Mouse (Mus musculus) heart, postnatal 0 days (tissue): ENCODE measurements around the gene Lrrc34. TPM values are rescaled to one million over a fixed set of nuclear protein-coding genes. Genes with fewer than 3 reads are reported as not detected.

Experiments used
- ATAC-seq: fragments of 200-750 bp; cut with Nextera tagmentation; 2 replicates; pipeline ENCODE4 v1.8.0; 2017; ENCODE audit warnings: low read depth, moderate number of reproducible peaks, moderate library complexity; ENCODE audit not compliant: insufficient read depth
- DNase-seq: peaks from one replicate; pipeline ENCODE4 v3.0.0-alpha.2; 2016; ENCODE audit warnings: low spot score
- H3K27ac ChIP-seq: fragments of 300-500 bp; sonication (generic); 2 replicates; pipeline ENCODE4 v1.5.1; 2014; ENCODE audit warnings: low read depth, mild to moderate bottlenecking
- H3K27me3 ChIP-seq: fragments of 300-500 bp; sonication (generic); 2 replicates; pipeline ENCODE4 v1.6.1; 2014; ENCODE audit warnings: low read length, mixed read lengths; ENCODE audit not compliant: control insufficient read depth, insufficient read depth
- H3K36me3 ChIP-seq: fragments of 300-500 bp; sonication (generic); replicated peaks from 2 replicates; pipeline ENCODE4 v1.6.1; 2014; ENCODE audit warnings: low read length, mixed read lengths; ENCODE audit not compliant: control insufficient read depth, insufficient read depth
- H3K4me1 ChIP-seq: fragments of 300-500 bp; sonication (generic); 2 replicates; pipeline ENCODE4 v1.6.1; 2014; ENCODE audit warnings: antibody characterized with exemption; ENCODE audit not compliant: control insufficient read depth, insufficient read depth
- H3K4me2 ChIP-seq: fragments of 300-500 bp; sonication (generic); 2 replicates; pipeline ENCODE4 v1.6.1; 2014; ENCODE audit warnings: low read depth, mild to moderate bottlenecking, low read length, moderate library complexity
- H3K4me3 ChIP-seq: fragments of 300-500 bp; sonication (generic); 2 replicates; pipeline ENCODE4 v1.5.1; 2014; ENCODE audit warnings: low read depth, low read length
- H3K9ac ChIP-seq: fragments of 300-500 bp; sonication (generic); replicated peaks from 2 replicates; pipeline ENCODE4 v1.6.1; 2014; ENCODE audit warnings: low read depth, low read length, mixed read lengths
- H3K9me3 ChIP-seq: fragments of 300-500 bp; sonication (generic); replicated peaks from 2 replicates; pipeline ENCODE4 v1.6.1; 2016; ENCODE audit warnings: low read length; ENCODE audit not compliant: control insufficient read depth
- CTCF ChIP-seq: IDR thresholded peaks from 2 replicates; pipeline ENCODE4 v1.5.1; 2016; ENCODE audit warnings: antibody characterized with exemption, control low read depth, low read depth
- EP300 ChIP-seq: IDR thresholded peaks from 2 replicates; pipeline ENCODE4 v1.6.1; 2016; ENCODE audit warnings: antibody characterized with exemption, low read depth
- WGBS: fragments of 180-500 bp; shearing (Covaris S2); extraction: QIAGEN DNeasy Blood & Tissue Kit; methylation state at CpG from one replicate; pipeline ENCODE4 v1.1.7; 2014; 5-methylcytosine and 5-hydroxymethylcytosine counted together
- polyA plus RNA-seq: library from polyadenylated mRNA; unstranded; fragments of >200 nt; fragmentation: Nextera tagmentation; extraction: Ambion mirVana; gene quantifications from 2 replicates; pipeline ENCODE4 v1.2.1, GENCODE M21; 2015
- total RNA-seq: library from RNA; depleted of rRNA; stranded (reverse); fragments of >200 nt; gene quantifications from 2 replicates; pipeline ENCODE4 v1.2.3, GENCODE M21; 2014; ENCODE audit warnings: low replicate concordance; rRNA removed

Lrrc34 gene
- total RNA-seq (not detected in 2 replicates), polyA plus RNA-seq (0.18 and 0.45 TPM in 2 replicates)

GRCm38 (mm10) chr3:30647440-30648090, at the start of gene Lrrc34:
TSS of gene Lrrc34 (minus strand) at chr3:30647869.
- ATAC-seq (peak; percentile 82), DNase-seq (peak; percentile 46)
- Histone ChIP-seq H3K9ac (0 out of 2 replicates have a peak within 1 kb of the TSS, but pooled peaks have one; percentile 25), H3K4me2 (peak within 1 kb of the TSS; percentile 65), H3K36me3 (no peaks in the 10 kb centered on the region), H3K9me3 (no peaks in the 10 kb centered on the region), H3K4me3 (peak within 1 kb of the TSS; percentile 30), H3K27me3 (peaks cover 33% of the 10 kb centered on the region), H3K4me1 (peaks cover 15% of the 10 kb centered on the region), H3K27ac (no peak within 1 kb of the TSS)
- WGBS, result 4% methylated on average over 25 of the region's 25 CpGs
- no peak for TF ChIP-seq CTCF
- no peak for TF ChIP-seq EP300

DNA sequence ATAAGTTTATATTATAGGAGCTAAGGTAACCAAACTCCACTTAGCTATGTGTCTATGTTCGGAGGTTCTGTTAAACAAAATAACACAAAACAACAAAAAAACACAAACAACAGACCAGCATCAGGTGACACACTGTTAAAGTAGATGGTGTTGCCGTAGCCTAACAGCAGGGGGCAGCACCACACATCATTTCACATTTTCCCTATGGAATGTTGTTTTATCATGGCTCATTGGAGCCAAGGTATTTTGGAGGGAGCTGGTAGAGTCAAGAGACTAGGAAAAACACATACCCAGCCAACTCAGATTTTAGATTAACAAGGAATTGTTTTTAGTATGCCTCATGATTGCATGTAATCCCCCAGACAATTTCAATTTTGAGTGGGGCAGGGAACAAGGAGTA, 48.7 kb upstream of the Lrrc34 start:
- Histone ChIP-seq H3K27me3 (no peaks in the 10 kb centered on the region), H3K4me2 (no peak overlapping the region), H3K4me3 (no peak overlapping the region), H3K36me3 (no peaks in the 10 kb centered on the region), H3K9ac (no peak overlapping the region), H3K4me1 (0 out of 2 replicates have a peak, but pooled peaks cover 3% of the 10 kb centered on the region), H3K9me3 (no peaks in the 10 kb centered on the region), H3K27ac (no peak overlapping the region)
- ATAC-seq, result peak; percentile 62; the same call in 1 of the 2 replicates
- TF ChIP-seq EP300 (no peak), CTCF (peak; percentile 85)
- DNase-seq, result peak; percentile 55
- 14% methylated on average over 2 of the region's 2 CpGs for WGBS

DNA sequence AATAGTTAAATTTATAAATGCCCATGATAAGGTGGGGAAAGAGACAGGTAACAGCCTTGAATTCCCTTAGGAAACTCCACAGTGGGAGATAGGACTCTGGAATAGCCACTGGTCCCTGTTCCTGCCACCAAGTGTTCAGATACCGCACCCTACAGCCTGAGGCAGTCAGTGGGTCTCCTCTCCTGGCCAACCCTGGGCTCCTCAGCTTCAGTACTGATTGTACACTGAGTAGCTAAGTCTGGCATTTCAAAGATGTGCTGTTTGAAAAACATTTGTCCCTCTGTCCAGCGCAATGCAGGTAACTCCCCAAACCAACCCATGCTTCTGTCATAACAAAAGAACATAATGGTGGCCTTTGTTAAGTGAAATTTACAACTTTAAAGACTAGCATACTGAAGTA, 48.0 kb upstream of the Lrrc34 start:
- Histone ChIP-seq H3K4me1 (0 out of 2 replicates have a peak, but pooled peaks cover 3% of the 10 kb centered on the region), H3K27ac (no peak overlapping the region), H3K27me3 (no peaks in the 10 kb centered on the region), H3K9ac (no peak overlapping the region), H3K4me3 (no peak overlapping the region), H3K36me3 (no peaks in the 10 kb centered on the region), H3K4me2 (no peak overlapping the region), H3K9me3 (no peaks in the 10 kb centered on the region)
- 91% methylated on average over 2 of the region's 2 CpGs for WGBS
- no peak for ATAC-seq
- TF ChIP-seq EP300 (no peak), CTCF (no peak)
- no peak for DNase-seq

DNA sequence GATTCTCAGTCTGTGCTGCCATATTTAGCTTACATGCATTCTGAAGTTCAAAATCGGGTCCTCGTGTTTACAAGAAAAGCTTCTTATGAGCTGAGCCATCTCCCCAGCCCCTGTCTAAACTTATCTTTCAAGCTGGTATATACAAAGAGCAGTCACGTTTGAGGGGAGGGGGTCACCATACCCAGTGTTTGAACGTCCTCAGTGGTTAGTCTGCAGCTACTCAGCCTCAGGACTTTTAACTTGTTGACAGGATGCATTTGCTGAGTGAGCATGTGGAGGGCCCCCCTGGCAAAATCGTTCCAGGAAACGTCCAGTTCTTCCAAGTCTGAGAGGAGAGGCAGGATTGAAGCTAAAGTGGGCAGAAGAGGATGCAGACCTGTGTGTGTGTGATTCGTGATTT, 43.3 kb upstream of the Lrrc34 start:
- no peak overlapping the region for H3K27ac ChIP-seq
- DNase-seq, result no peak
- H3K27me3 ChIP-seq, result no peaks in the 10 kb centered on the region
- H3K9ac ChIP-seq, result no peak overlapping the region
- no peaks in the 10 kb centered on the region for H3K9me3 ChIP-seq
- no peaks in the 10 kb centered on the region for H3K36me3 ChIP-seq
- TF ChIP-seq EP300, result no peak
- TF ChIP-seq CTCF, result no peak
- ATAC-seq, result no peak
- 22% methylated on average over 7 of the region's 7 CpGs for WGBS
- H3K4me3 ChIP-seq, result no peak overlapping the region
- no peak overlapping the region for H3K4me2 ChIP-seq
- no peaks in the 10 kb centered on the region for H3K4me1 ChIP-seq

GRCm38 (mm10) chr3:30687216-30687615, 39.5 kb upstream of the Lrrc34 start:
- no peak for DNase-seq
- no peak for ATAC-seq
- Histone ChIP-seq H3K9ac (no peak overlapping the region), H3K4me1 (no peaks in the 10 kb centered on the region), H3K4me3 (no peak overlapping the region), H3K27ac (no peak overlapping the region), H3K9me3 (no peaks in the 10 kb centered on the region), H3K36me3 (no peaks in the 10 kb centered on the region), H3K4me2 (no peak overlapping the region), H3K27me3 (no peaks in the 10 kb centered on the region)
- no peak for TF ChIP-seq CTCF
- no peak for TF ChIP-seq EP300
- WGBS, result 59% methylated on average over 3 of the region's 3 CpGs
